Mouse (Mus musculus) embryonic facial prominence, embryonic 11.5 days (tissue): Measurements from ENCODE around the gene Gm28635. TPM values are rescaled to one million over a fixed set of nuclear protein-coding genes. Genes with fewer than 3 reads are reported as not detected.

Experiments used
- ATAC-seq: fragments of 200-750 bp; cut with Nextera tagmentation; replicated peaks from 2 replicates; pipeline ENCODE4 v1.8.0; 2017; ENCODE audit warnings: low read depth; ENCODE audit not compliant: insufficient number of reproducible peaks, low FRiP score, low TSS enrichment
- DNase-seq: peaks from one replicate; pipeline ENCODE4 v3.0.0-alpha.2; 2015; ENCODE audit warnings: low spot score
- H3K27ac ChIP-seq: fragments of 300-500 bp; sonication (generic); replicated peaks from 2 replicates; pipeline ENCODE4 v1.5.1; 2014; ENCODE audit warnings: mild to moderate bottlenecking, low read depth, low read length, control low read depth
- H3K27me3 ChIP-seq: fragments of 300-500 bp; sonication (generic); 2 replicates; pipeline ENCODE4 v1.6.1; 2014; ENCODE audit warnings: mild to moderate bottlenecking, low read length, moderate library complexity, mixed read lengths; ENCODE audit not compliant: control insufficient read depth, insufficient read depth
- H3K36me3 ChIP-seq: fragments of 300-500 bp; sonication (generic); replicated peaks from 2 replicates; pipeline ENCODE4 v1.6.1; 2014; ENCODE audit warnings: low read depth, mild to moderate bottlenecking, low read length, moderate library complexity, mixed read lengths; ENCODE audit not compliant: control insufficient read depth, insufficient read depth
- H3K4me1 ChIP-seq: fragments of 300-500 bp; sonication (generic); 2 replicates; pipeline ENCODE4 v1.6.1; 2014; ENCODE audit warnings: low read length, mixed read lengths; ENCODE audit not compliant: control insufficient read depth, insufficient read depth
- H3K4me2 ChIP-seq: fragments of 300-500 bp; sonication (generic); 2 replicates; pipeline ENCODE4 v1.6.1; 2014; ENCODE audit warnings: low read depth, mild to moderate bottlenecking, control low read depth, low read length, moderate library complexity
- H3K4me3 ChIP-seq: fragments of 300-500 bp; sonication (generic); 2 replicates; pipeline ENCODE4 v1.5.1; 2014; ENCODE audit warnings: low read depth, low read length, control low read depth
- H3K9ac ChIP-seq: fragments of 300-500 bp; sonication (generic); replicated peaks from 2 replicates; pipeline ENCODE4 v1.6.1; 2014; ENCODE audit warnings: mild to moderate bottlenecking, control low read depth, low read length
- H3K9me3 ChIP-seq: fragments of 300-500 bp; sonication (generic); replicated peaks from 2 replicates; pipeline ENCODE4 v1.6.1; 2016; ENCODE audit warnings: mild to moderate bottlenecking, low read length, inconsistent platforms, mixed read lengths; ENCODE audit not compliant: control insufficient read depth
- WGBS: fragments of 180-500 bp; shearing (Covaris S2); extraction: QIAGEN DNeasy Blood & Tissue Kit; methylation state at CpG from one replicate; pipeline ENCODE4 v1.1.7; 2014; 5-methylcytosine and 5-hydroxymethylcytosine counted together
- polyA plus RNA-seq: library from polyadenylated mRNA; unstranded; fragments of >200 nt; fragmentation: Nextera tagmentation; extraction: Ambion mirVana; gene quantifications from 2 replicates; pipeline ENCODE4 v1.2.1, GENCODE M21; 2014

Gm28635 gene
- polyA plus RNA-seq, 1 experiment from 2014 or later, result not detected

GRCm38 (mm10) chr2:84632001-84632400 is 45.8 kb downstream of the Gm28635 start:
- H3K27ac ChIP-seq, result no peak overlapping the region
- H3K9me3 ChIP-seq, result no peaks in the 10 kb centered on the region
- ATAC-seq (no peak), DNase-seq (no peak)
- H3K9ac ChIP-seq, result no peak overlapping the region
- no peaks in the 10 kb centered on the region for H3K27me3 ChIP-seq
- peaks cover 4% of the 10 kb centered on the region; the same call in 1 of the 2 replicates for H3K4me1 ChIP-seq
- WGBS, result 100% methylated on average over 1 of the region's 1 CpGs
- no peak overlapping the region for H3K4me2 ChIP-seq
- H3K4me3 ChIP-seq, result no peak overlapping the region
- no peaks in the 10 kb centered on the region for H3K36me3 ChIP-seq

DNA sequence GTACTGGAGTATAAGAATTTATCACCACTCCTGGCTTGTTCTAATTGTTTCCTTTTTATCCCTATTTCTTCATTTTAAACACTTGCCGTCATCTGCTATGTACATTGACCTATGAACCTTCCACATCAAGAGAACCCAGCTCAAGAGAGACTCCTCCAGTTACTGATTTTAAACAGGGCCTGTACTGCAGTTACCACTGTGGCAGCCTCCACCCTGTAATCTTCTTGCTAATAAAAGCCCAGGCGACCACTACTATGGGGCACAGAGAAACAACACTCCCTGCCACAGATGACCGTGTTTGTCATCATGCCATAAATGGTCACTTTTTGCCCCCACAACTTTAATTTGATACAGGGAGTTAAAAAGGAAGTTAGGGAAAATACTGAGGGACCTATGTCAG is 50.8 kb downstream of the Gm28635 start:
- Histone ChIP-seq H3K36me3 (no peaks in the 10 kb centered on the region), H3K27me3 (no peaks in the 10 kb centered on the region), H3K4me2 (no peak overlapping the region), H3K9ac (no peak overlapping the region), H3K9me3 (no peaks in the 10 kb centered on the region), H3K4me3 (no peak overlapping the region), H3K27ac (no peak overlapping the region), H3K4me1 (no peaks in the 10 kb centered on the region)
- ATAC-seq (no peak), DNase-seq (no peak)
- 57% methylated on average over 3 of the region's 3 CpGs for WGBS

DNA sequence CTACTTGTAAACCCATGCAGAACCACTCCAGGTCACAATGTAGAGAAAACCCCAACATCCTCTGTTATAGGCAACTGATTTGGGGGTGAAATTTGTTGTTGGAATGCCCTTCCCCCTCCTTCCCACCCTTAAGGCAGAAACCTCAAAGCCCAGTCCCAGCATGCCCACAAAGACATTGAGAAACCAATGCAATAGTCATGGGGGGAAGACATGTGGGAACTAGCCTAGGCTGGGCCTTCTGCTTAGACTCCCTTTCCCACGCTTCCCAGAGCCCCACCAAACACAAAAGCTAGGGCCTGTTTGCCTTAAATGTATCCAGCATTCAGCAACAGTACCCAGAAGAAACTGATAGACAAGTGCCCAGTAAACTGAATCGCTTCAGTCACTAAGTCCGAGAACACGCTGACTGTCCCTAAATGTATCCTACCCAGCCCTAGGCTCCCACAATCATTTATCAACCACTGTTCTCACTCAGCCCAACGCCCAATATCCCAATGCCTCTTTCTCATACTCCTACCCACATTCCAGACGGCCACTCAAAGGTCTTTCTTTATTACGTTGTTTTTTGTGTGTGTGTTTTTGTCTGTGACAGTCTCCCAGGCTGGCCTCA is 51.4 kb downstream of the Gm28635 start:
- no peak overlapping the region for H3K9ac ChIP-seq
- no peaks in the 10 kb centered on the region for H3K27me3 ChIP-seq
- no peak overlapping the region for H3K4me2 ChIP-seq
- DNase-seq (no peak), ATAC-seq (no peak)
- WGBS, result 86% methylated on average over 7 of the region's 7 CpGs
- H3K4me3 ChIP-seq, result no peak overlapping the region
- H3K9me3 ChIP-seq, result no peaks in the 10 kb centered on the region
- no peaks in the 10 kb centered on the region for H3K4me1 ChIP-seq
- no peak overlapping the region for H3K27ac ChIP-seq
- H3K36me3 ChIP-seq, result no peaks in the 10 kb centered on the region

DNA sequence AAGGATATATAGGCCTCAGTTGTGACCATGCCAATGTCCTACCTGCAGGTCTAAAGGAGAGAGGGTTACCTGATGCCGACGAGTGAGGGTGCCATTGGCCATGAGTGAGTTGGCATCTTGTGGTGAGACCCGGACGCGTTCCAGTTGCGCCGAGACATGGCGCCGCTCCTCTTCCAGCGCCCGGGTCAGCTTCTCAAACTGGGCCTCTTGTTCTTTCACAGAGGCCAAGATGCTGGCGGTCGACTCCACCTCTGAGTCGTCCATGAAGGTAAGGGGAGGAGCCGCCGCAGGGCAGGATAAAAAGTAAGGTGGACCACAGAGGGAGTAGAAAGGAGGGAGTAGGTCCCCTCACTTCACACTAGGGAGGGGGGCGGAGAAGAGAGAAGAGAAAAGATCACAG is 53.6 kb downstream of the Gm28635 start:
- H3K36me3 ChIP-seq, result peaks cover 3% of the 10 kb centered on the region; the same call in 1 of the 2 replicates
- no peak overlapping the region for H3K4me2 ChIP-seq
- H3K27me3 ChIP-seq, result no peaks in the 10 kb centered on the region
- H3K9ac ChIP-seq, result no peak overlapping the region
- no peak overlapping the region for H3K27ac ChIP-seq
- no peak; the same call in 1 of the 2 replicates for ATAC-seq
- 96% methylated on average over 17 of the region's 17 CpGs for WGBS
- no peaks in the 10 kb centered on the region for H3K9me3 ChIP-seq
- no peak overlapping the region for H3K4me3 ChIP-seq
- no peak for DNase-seq
- H3K4me1 ChIP-seq, result no peaks in the 10 kb centered on the region

DNA sequence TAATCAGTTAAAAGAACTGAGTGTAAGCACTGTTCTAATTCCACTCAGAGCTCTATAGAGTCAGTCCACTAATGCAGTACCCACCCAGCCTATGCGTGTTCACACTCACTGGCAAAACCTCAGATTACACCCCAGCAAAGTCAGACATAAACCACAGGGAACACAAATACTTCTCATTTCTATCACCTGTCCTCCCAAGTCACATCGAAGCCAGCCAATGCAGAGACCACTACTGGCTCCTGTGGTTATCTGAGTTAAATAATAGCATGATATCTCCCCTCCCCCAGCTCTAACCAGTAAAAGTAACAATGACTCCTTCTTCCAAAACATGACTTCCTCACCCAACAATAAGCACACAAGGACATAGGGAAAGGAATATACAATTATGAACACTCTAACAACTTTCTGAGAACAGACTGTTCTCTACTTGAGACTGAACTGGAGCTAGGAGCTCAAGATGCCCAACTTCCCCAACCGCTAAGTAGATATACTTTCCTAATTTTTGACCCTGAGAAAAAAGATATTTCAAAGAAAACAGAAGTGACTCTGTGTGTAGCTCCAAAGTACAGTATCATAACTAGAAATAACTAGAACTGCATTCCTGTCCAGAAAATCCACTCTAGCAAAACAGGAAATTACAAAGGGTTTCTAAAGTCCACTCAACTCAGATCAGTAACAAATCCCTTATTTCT is 54.3 kb downstream of the Gm28635 start:
- H3K4me2 ChIP-seq, result no peak overlapping the region
- peaks cover 3% of the 10 kb centered on the region; the same call in 1 of the 2 replicates for H3K36me3 ChIP-seq
- no peak overlapping the region for H3K9ac ChIP-seq
- H3K27ac ChIP-seq, result no peak overlapping the region
- WGBS, result 94% methylated on average over 3 of the region's 3 CpGs
- no peaks in the 10 kb centered on the region for H3K4me1 ChIP-seq
- H3K4me3 ChIP-seq, result no peak overlapping the region
- H3K27me3 ChIP-seq, result no peaks in the 10 kb centered on the region
- H3K9me3 ChIP-seq, result no peaks in the 10 kb centered on the region
- DNase-seq, result no peak
- ATAC-seq, result no peak

- WGBS, result 77% methylated on average over 2 of the region's 2 CpGs
- ATAC-seq, result no peak
- Histone ChIP-seq H3K4me2 (no peak overlapping the region), H3K36me3 (peaks cover 3% of the 10 kb centered on the region; the same call in 1 of the 2 replicates), H3K4me1 (no peaks in the 10 kb centered on the region), H3K4me3 (no peak overlapping the region), H3K27ac (no peak overlapping the region), H3K9ac (no peak overlapping the region), H3K9me3 (no peaks in the 10 kb centered on the region), H3K27me3 (no peaks in the 10 kb centered on the region)
- DNase-seq, result no peak
These were observed 55.2 kb downstream of the Gm28635 start for GRCm38 (mm10) chr2:84622668-84623067.

DNA sequence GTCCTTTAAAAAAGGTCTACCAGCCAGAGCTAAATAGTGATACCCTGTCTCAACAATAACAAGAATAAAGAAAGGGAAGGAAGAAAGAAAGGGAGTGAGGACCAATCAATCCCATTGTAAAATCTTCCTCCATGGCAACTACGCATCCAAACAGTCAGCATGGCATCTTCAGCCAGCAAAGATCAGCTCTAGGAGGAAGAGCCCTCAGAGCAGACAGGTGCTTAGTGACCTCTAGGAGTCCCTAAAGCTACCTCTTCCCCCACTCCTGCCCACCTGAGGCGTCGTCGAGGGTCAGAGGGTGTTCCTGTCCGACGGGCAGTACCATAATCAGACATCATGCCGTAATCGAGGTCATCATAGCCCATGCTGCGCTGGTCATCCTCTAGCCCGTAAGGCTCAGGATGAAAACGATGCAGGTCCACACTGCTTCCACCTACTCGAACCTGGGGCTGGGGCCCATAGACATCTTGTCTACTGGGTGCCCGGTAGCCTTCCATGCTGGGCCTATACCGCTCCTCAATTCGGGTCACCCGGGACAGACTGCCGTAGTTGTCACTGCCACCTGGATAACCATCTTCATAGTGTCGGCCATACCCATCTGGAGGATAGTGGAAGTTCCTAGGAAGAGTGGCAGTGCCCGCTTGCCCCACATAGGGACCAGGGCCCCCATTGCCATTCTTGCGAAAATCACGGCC is 58.0 kb downstream of the Gm28635 start:
- 95% methylated on average over 21 of the region's 21 CpGs for WGBS

GRCm38 (mm10) chr2:84618914-84619313 is 58.9 kb downstream of the Gm28635 start:
- Histone ChIP-seq H3K4me2 (no peak overlapping the region), H3K27me3 (no peaks in the 10 kb centered on the region), H3K4me3 (no peak overlapping the region), H3K4me1 (no peaks in the 10 kb centered on the region), H3K9me3 (no peaks in the 10 kb centered on the region), H3K9ac (no peak overlapping the region), H3K36me3 (peaks cover 12% of the 10 kb centered on the region; the same call in 1 of the 2 replicates), H3K27ac (no peak overlapping the region)
- 83% methylated on average over 2 of the region's 2 CpGs for WGBS
- no peak for DNase-seq
- ATAC-seq, result no peak

More for the DNA sequence above, 58.0 kb downstream of the Gm28635 start:
- Histone ChIP-seq H3K27me3 (no peaks in the 10 kb centered on the region), H3K4me3 (no peak overlapping the region), H3K9me3 (no peaks in the 10 kb centered on the region), H3K27ac (no peak overlapping the region), H3K9ac (no peak overlapping the region), H3K36me3 (peaks cover 12% of the 10 kb centered on the region; the same call in 1 of the 2 replicates), H3K4me2 (no peak overlapping the region), H3K4me1 (no peaks in the 10 kb centered on the region)
- ATAC-seq (no peak), DNase-seq (no peak)
